Mouse (Mus musculus) megakaryocyte-erythroid progenitor cell, adult 5-6 weeks (primary cell): ENCODE results near the gene Mical2. TPM values are rescaled to one million over a fixed set of nuclear protein-coding genes. Genes with fewer than 3 reads are reported as not detected.

Source experiments
- ATAC-seq: replicated peaks from 2 replicates; pipeline ENCODE4 v1.8.0; 2016; ENCODE audit warnings: mild to moderate bottlenecking, inconsistent platforms; ENCODE audit not compliant: severe bottlenecking, poor library complexity, low FRiP score, low TSS enrichment
- total RNA-seq, 2 experiments: library from RNA; stranded (forward) in 1 of 2; stranded (reverse) in 1 of 2; fragments of 200-1000, 215-1000 nt in 1 of 2; fragments of >200 nt in 1 of 2; fragmentation: Nextera tagmentation in 1 of 2; gene quantifications; 2 replicates each; pipeline ENCODE4 v1.2.3; 2014 to 2017

Gene Mical2
- total RNA-seq, 2 experiments from 2014 or later = 0.47 TPM; not detected in 1

- ATAC-seq = 0 out of 2 replicates have a peak, but pooled peaks have one; percentile 59
Observed at GRCm38 (mm10) chr7:112377314-112377713, 151.7 kb downstream of the Mical2 start.

- ATAC-seq = no peak
Observed at GRCm38 (mm10) chr7:112378056-112378455, 152.4 kb downstream of the Mical2 start.

- ATAC-seq = no peak
Observed at GRCm38 (mm10) chr7:112378476-112378875, 152.8 kb downstream of the Mical2 start.

GRCm38 (mm10) chr7:112386521-112386920, 160.9 kb downstream of the Mical2 start:
- no peak for ATAC-seq

- no peak for ATAC-seq
Observed at GRCm38 (mm10) chr7:112387876-112388275, 162.2 kb downstream of the Mical2 start.

- no peak for ATAC-seq
Observed at GRCm38 (mm10) chr7:112388363-112388875, 162.8 kb downstream of the Mical2 start.

GRCm38 (mm10) chr7:112389611-112390251, 164.1 kb downstream of the Mical2 start:
- ATAC-seq = no peak

GRCm38 (mm10) chr7:112390252-112390936, 164.7 kb downstream of the Mical2 start:
- no peak for ATAC-seq

- ATAC-seq = no peak
Observed at GRCm38 (mm10) chr7:112390937-112391605, 165.4 kb downstream of the Mical2 start.

- no peak for ATAC-seq
Observed at GRCm38 (mm10) chr7:112397786-112398185, 172.1 kb downstream of the Mical2 start.

GRCm38 (mm10) chr7:112399425-112400170, 173.9 kb downstream of the Mical2 start:
- no peak for ATAC-seq

- ATAC-seq = peak; percentile 77
Observed at GRCm38 (mm10) chr7:112400175-112400574, 174.5 kb downstream of the Mical2 start.

GRCm38 (mm10) chr7:112405061-112405460, 179.4 kb downstream of the Mical2 start:
- no peak for ATAC-seq

GRCm38 (mm10) chr7:112405578-112405977, 179.9 kb downstream of the Mical2 start:
- no peak for ATAC-seq

- ATAC-seq = no peak
Observed at GRCm38 (mm10) chr7:112407597-112407996, 181.9 kb downstream of the Mical2 start.

- ATAC-seq = no peak
Observed at GRCm38 (mm10) chr7:112409991-112410390, 184.3 kb downstream of the Mical2 start.

- ATAC-seq = no peak
Observed at GRCm38 (mm10) chr7:112413286-112413685, 187.6 kb downstream of the Mical2 start.

- no peak for ATAC-seq
Observed at GRCm38 (mm10) chr7:112416058-112416526, 190.4 kb downstream of the Mical2 start.

GRCm38 (mm10) chr7:112416730-112417513, 191.3 kb downstream of the Mical2 start:
- ATAC-seq = no peak
